Mouse (Mus musculus): ENCODE measurements around the gene Prmt3.

Gene Prmt3

DNA sequence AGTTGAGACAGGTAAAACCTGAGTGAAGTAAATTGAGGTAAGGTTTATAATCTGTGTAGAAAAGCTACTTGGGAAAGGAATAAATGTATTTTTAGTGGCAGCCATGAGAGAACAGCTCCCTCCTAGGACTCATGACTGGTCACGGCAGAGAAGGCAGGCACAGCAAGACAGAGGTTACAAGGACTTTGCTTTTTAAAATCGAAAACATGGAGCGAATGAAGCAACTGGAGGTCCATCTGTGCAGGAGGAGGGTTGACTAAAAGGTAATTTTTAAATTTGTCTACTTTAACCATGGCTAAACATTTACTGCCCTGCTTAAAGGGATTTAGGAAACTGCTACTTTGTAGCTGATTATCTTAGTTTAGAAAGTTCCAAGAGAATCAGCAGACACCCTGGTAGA, 81.7 kb downstream of the Prmt3 start:
- DNase-seq = no peak

DNA sequence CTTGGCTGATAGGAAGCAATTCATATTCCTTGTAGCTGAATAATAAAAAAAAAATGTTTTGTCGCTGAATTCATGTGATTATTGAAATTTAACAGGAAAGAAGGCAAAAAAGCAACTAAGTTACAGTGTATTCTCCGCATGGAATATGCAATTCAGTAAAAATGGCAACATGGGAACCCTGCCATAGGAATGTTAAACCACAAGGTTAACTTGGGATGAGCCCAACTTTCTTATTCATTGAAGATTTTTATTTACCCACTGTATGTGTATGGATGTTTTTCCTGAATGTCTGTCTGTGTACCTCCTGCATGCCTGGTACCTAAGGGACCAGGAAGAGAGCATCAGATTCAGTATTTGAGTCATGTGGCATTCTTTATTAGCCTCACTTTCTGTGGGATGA, 83.0 kb downstream of the Prmt3 start:
- no peak for DNase-seq

- DNase-seq = no peak
Measured at GRCm38 (mm10) chr7:49863753-49864152, 85.6 kb downstream of the Prmt3 start.

DNA sequence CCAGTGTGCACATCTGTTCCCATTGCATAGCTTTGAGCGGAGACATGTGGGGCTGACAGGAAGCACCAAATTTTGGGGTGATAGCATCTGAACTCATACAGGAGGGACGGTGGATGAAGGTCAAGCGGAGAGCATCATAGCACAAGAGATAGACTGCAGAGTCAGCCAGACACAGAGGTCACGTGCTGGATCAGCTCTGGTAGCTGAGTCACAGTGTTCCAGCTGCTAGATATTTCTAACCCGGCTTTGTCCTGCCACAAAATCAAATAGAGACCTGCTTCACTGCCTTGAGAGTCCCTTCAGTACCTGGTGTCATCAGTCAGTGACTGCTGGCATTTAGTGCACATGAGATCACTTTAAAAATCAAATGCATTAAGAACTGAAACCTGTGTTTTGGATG, 91.5 kb downstream of the Prmt3 start:
- DNase-seq = no peak

- DNase-seq = no peak
Measured at GRCm38 (mm10) chr7:49870276-49870675, 92.1 kb downstream of the Prmt3 start.

- no peak for DNase-seq
Measured at GRCm38 (mm10) chr7:49877307-49877706, 99.2 kb downstream of the Prmt3 start.

DNA sequence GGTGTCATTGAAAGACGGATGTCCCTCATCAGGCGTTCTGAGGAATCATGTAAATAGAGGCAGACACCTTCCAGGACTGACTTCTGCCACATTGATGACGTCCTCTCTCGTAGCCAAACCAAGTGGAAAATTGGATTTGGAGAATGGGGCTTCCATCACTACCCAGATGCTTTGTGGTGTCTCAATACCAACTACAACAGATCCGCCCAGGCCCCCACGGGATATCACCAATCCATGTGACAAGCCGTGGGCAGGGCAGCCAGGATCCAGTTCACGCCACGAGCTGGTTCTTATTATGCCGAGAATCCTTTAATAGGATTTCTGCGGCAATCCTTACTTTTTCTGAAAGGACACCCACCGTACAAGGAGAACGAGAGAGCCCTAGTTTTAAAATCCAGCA, 100.9 kb downstream of the Prmt3 start:
- DNase-seq = peak; percentile 6 to 28

GRCm38 (mm10) chr7:49879998-49880707, 102.0 kb downstream of the Prmt3 start:
- no peak for DNase-seq

- peak; percentile 45 to 54 for DNase-seq
Measured at GRCm38 (mm10) chr7:49882288-49882687, 104.1 kb downstream of the Prmt3 start.

GRCm38 (mm10) chr7:49882694-49883389, 104.7 kb downstream of the Prmt3 start:
- peak in 1 of 2 experiments; percentile 11 for DNase-seq

- DNase-seq = no peak
Measured at GRCm38 (mm10) chr7:49887776-49888390, 109.7 kb downstream of the Prmt3 start.

DNA sequence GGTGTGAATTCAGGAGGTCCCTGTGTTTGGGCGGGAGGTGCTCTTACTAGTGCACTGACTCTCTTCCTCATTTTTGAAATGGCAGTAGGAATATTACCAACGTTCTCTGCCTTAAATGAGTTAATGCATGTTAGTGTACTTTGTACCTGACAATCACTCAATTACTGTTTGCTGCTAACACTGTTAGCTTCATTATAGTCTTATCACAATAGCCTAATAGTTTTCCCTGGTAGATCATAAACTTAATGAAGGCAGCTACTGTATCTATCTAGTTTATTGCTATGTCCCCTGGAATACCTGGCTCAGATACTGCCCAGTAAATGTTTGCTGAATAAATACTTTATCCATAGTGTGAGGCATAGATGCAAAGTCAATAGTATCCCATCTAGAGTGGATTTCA, 116.6 kb downstream of the Prmt3 start:
- no peak for DNase-seq

- no peak for DNase-seq
Measured at GRCm38 (mm10) chr7:49895296-49895695, 117.2 kb downstream of the Prmt3 start.

GRCm38 (mm10) chr7:49902003-49902552, 123.9 kb downstream of the Prmt3 start:
- DNase-seq = no peak

- peak in 1 of 2 experiments; percentile 25 for DNase-seq
Measured at GRCm38 (mm10) chr7:49907191-49908171, 129.3 kb downstream of the Prmt3 start.

Measured in cerebellum, postnatal 14 days (tissue).